Comparison of ENCODE assay signal across 9 mouse cellular contexts in genomic region chr9:75468297-75468696, GRCm38 (mm10). TPM values are rescaled to one million over a fixed set of nuclear protein-coding genes. Genes with fewer than 3 reads are reported as not detected.
DNase-seq lines count a peak whose midpoint lies in the region; ATAC-seq and TF ChIP-seq lines count a peak whose summit lies in the region.
"Had no signal": no experiment of that assay in that cellular context is flagged by ENCODE, and none has a peak within 500 bp of the region (broad histone marks: within the 10 kb centered on the region; RNA-seq: fewer than 3 reads in every experiment).

No protein-coding gene starts in this region.

- 84% methylated on average over 14 of the region's 14 CpGs for WGBS in forebrain, embryonic 10.5 days
- WGBS in forebrain, embryonic 16.5 days, result 83% methylated on average over 14 of the region's 14 CpGs
- 80% methylated on average over 14 of the region's 14 CpGs for WGBS in midbrain, embryonic 10.5 days
- 86% methylated on average over 14 of the region's 14 CpGs for WGBS in midbrain, embryonic 11.5 days
- 89% methylated on average over 14 of the region's 14 CpGs for WGBS in liver, adult 2 months

- no peaks in the 10 kb centered on the region for H3K9me3 ChIP-seq in forebrain, embryonic 10.5 days
- H3K9me3 ChIP-seq in forebrain, embryonic 16.5 days (ENCODE audit: control insufficient read depth, low read length), result no peaks in the 10 kb centered on the region
- no peaks in the 10 kb centered on the region; the same call in 1 of the 2 replicates for H3K9me3 ChIP-seq in midbrain, embryonic 10.5 days (replicated peaks)
- no peaks in the 10 kb centered on the region for H3K9me3 ChIP-seq in midbrain, embryonic 11.5 days (ENCODE audit: control insufficient read depth, low read length)

- peak; percentile 25 for DNase-seq in forebrain, embryonic 10.5 days (ENCODE audit: extremely low spot score, low spot score)
- peak; percentile 19 for DNase-seq in midbrain, embryonic 10.5 days (ENCODE audit: low spot score)
- DNase-seq in midbrain, embryonic 11.5 days (ENCODE audit: low spot score, missing footprints), result no peak
- no peak for DNase-seq in liver, adult 2 months (ENCODE audit: extremely low read depth, low read depth, low spot score)
- peak; percentile 12 to 35 for DNase-seq in thymus, postnatal 10 days (ENCODE audit: low spot score in 2 of 2)
- DNase-seq in Muller cell, postnatal 12 days (ENCODE audit: inconsistent ontology term), result no peak
- DNase-seq in right cerebral cortex, postnatal 4 days, result no peak
- DNase-seq: cerebellum, adult 8-10 months had no signal

- no peak overlapping the region for H3K27ac ChIP-seq in forebrain, embryonic 10.5 days
- no peak overlapping the region for H3K27ac ChIP-seq in forebrain, embryonic 16.5 days (ENCODE audit: low read length)
- no peak overlapping the region for H3K27ac ChIP-seq in midbrain, embryonic 10.5 days (replicated peaks)
- H3K27ac ChIP-seq in midbrain, embryonic 11.5 days (ENCODE audit: low read depth, low read length), result no peak overlapping the region
- H3K27ac ChIP-seq in liver, adult 2 months (replicated peaks; ENCODE audit: insufficient read depth, low read depth, low read length), result no peak overlapping the region

- H3K79me2 ChIP-seq in liver, adult 2 months (ENCODE audit: control insufficient read depth, insufficient read depth, low read length), result no peaks in the 10 kb centered on the region

- H3K4me3 ChIP-seq in forebrain, embryonic 10.5 days, result no peak overlapping the region
- no peak overlapping the region for H3K4me3 ChIP-seq in forebrain, embryonic 16.5 days (replicated peaks; ENCODE audit: low read length)
- no peak overlapping the region for H3K4me3 ChIP-seq in midbrain, embryonic 10.5 days
- H3K4me3 ChIP-seq in midbrain, embryonic 11.5 days (ENCODE audit: low read depth, low read length), result no peak overlapping the region
- H3K4me3 ChIP-seq in liver, adult 2 months (ENCODE audit: insufficient read depth, low read depth, low read length), result no peak overlapping the region

- no peak overlapping the region for H3K4me2 ChIP-seq in forebrain, embryonic 16.5 days (ENCODE audit: low read length)
- H3K4me2 ChIP-seq in midbrain, embryonic 11.5 days, result no peak overlapping the region

- no peak overlapping the region for H3K9ac ChIP-seq in forebrain, embryonic 16.5 days (replicated peaks; ENCODE audit: low read depth, low read length)
- H3K9ac ChIP-seq in midbrain, embryonic 11.5 days (ENCODE audit: low read length), result no peak overlapping the region
- H3K9ac ChIP-seq in liver, adult 2 months (ENCODE audit: low read depth, low read length), result no peak overlapping the region

- no peaks in the 10 kb centered on the region for H3K27me3 ChIP-seq in forebrain, embryonic 10.5 days (ENCODE audit: poor library complexity, severe bottlenecking)
- H3K27me3 ChIP-seq in forebrain, embryonic 16.5 days (replicated peaks; ENCODE audit: control insufficient read depth, insufficient read depth, low read length), result no peaks in the 10 kb centered on the region
- no peaks in the 10 kb centered on the region for H3K27me3 ChIP-seq in midbrain, embryonic 10.5 days (ENCODE audit: low read depth, poor library complexity, severe bottlenecking)
- H3K27me3 ChIP-seq in midbrain, embryonic 11.5 days (ENCODE audit: control insufficient read depth, insufficient read depth, low read length), result no peaks in the 10 kb centered on the region
- H3K27me3 ChIP-seq in liver, adult 2 months (ENCODE audit: control insufficient read depth, insufficient read depth, low read length), result no peaks in the 10 kb centered on the region

- 0 out of 2 replicates have a peak, but pooled peaks have one; percentile 8 for TF ChIP-seq CTCF in liver, adult 2 months (IDR thresholded peaks at IDR 0.05; ENCODE audit: low read depth, low read length)

- ATAC-seq in forebrain, embryonic 16.5 days, result no peak
- ATAC-seq in midbrain, embryonic 11.5 days (ENCODE audit: low FRiP score), result no peak

- peaks cover 78% of the 10 kb centered on the region for H3K36me3 ChIP-seq in forebrain, embryonic 10.5 days (replicated peaks)
- peaks cover 14% of the 10 kb centered on the region for H3K36me3 ChIP-seq in forebrain, embryonic 16.5 days (ENCODE audit: control insufficient read depth, insufficient read depth)
- H3K36me3 ChIP-seq in midbrain, embryonic 10.5 days, result peaks cover 86% of the 10 kb centered on the region
- peaks cover 9% of the 10 kb centered on the region for H3K36me3 ChIP-seq in midbrain, embryonic 11.5 days (ENCODE audit: control insufficient read depth, insufficient read depth, low read length)
- H3K36me3 ChIP-seq in liver, adult 2 months (ENCODE audit: control insufficient read depth, insufficient read depth, low read length), result peaks cover 18% of the 10 kb centered on the region

- no peaks in the 10 kb centered on the region for H3K4me1 ChIP-seq in forebrain, embryonic 10.5 days
- no peaks in the 10 kb centered on the region; the same call in 1 of the 2 replicates for H3K4me1 ChIP-seq in forebrain, embryonic 16.5 days (replicated peaks; ENCODE audit: control insufficient read depth, insufficient read depth, low read length)
- no peaks in the 10 kb centered on the region for H3K4me1 ChIP-seq in midbrain, embryonic 10.5 days
- H3K4me1 ChIP-seq in midbrain, embryonic 11.5 days (ENCODE audit: control insufficient read depth, insufficient read depth, low read length), result no peaks in the 10 kb centered on the region
- H3K4me1 ChIP-seq in liver, adult 2 months (ENCODE audit: control insufficient read depth, insufficient read depth, low read length), result no peaks in the 10 kb centered on the region

- TF ChIP-seq POLR2A in liver, adult 2 months (IDR thresholded peaks at IDR 0.05; ENCODE audit: extremely low read depth, insufficient read depth, low read length), result no peak

RNA-seq across cellular contexts. Expression of gene Leo1, which starts 27.0 kb away (rescaled TPM):
- 56.8 and 59.6 TPM in 2 replicates for polyA plus RNA-seq in forebrain, embryonic 10.5 days (2016; fragmentation: Nextera tagmentation; extraction: Ambion mirVana)
- 41.9 and 43.7 TPM in 2 replicates for polyA plus RNA-seq in forebrain, embryonic 16.5 days (2015; fragmentation: Nextera tagmentation; extraction: Ambion mirVana)
- 49.4 and 52.3 TPM in 2 replicates for polyA plus RNA-seq in midbrain, embryonic 10.5 days (2016; fragmentation: Nextera tagmentation; extraction: Ambion mirVana)
- 45.2 and 49.9 TPM in 2 replicates for polyA plus RNA-seq in midbrain, embryonic 11.5 days (2014; fragmentation: Nextera tagmentation; extraction: Ambion mirVana)
- total RNA-seq in liver, adult 2 months (2014; rRNA removed), result 5.2 and 6.3 TPM in 2 replicates
- 2.1 and 3.1 TPM in 2 replicates for polyA plus RNA-seq in liver, adult 2 months (2012; rRNA removed)

RNA-seq across cellular contexts. Expression of gene Mapk6, which starts 58.5 kb away (rescaled TPM):
- polyA plus RNA-seq in forebrain, embryonic 10.5 days (2016; fragmentation: Nextera tagmentation; extraction: Ambion mirVana), result 132 and 144 TPM in 2 replicates
- 139 and 141 TPM in 2 replicates for polyA plus RNA-seq in forebrain, embryonic 16.5 days (2015; fragmentation: Nextera tagmentation; extraction: Ambion mirVana)
- polyA plus RNA-seq in midbrain, embryonic 10.5 days (2016; fragmentation: Nextera tagmentation; extraction: Ambion mirVana), result 138 and 156 TPM in 2 replicates
- 193 and 199 TPM in 2 replicates for polyA plus RNA-seq in midbrain, embryonic 11.5 days (2014; fragmentation: Nextera tagmentation; extraction: Ambion mirVana)
- total RNA-seq in liver, adult 2 months (2014; rRNA removed), result 21.1 and 21.2 TPM in 2 replicates
- 10.0 and 11.1 TPM in 2 replicates for polyA plus RNA-seq in liver, adult 2 months (2012; rRNA removed)

Comparison
In these comparisons a context has a peak if more than half of its experiments do, and no peak if none do; other contexts are left out.
1. DNase-seq: peak in forebrain, embryonic 10.5 days (single experiment), midbrain, embryonic 10.5 days (single experiment) and thymus, postnatal 10 days (2 of 2); none in midbrain, embryonic 11.5 days (single experiment), liver, adult 2 months (single experiment), Muller cell, postnatal 12 days (single experiment) and right cerebral cortex, postnatal 4 days (single experiment).
2. RNA of gene Leo1, which starts 27.0 kb away (polyA plus RNA-seq): 56.8 to 59.6 TPM in forebrain, embryonic 10.5 days, 49.4 to 52.3 TPM in midbrain, embryonic 10.5 days, 45.2 to 49.9 TPM in midbrain, embryonic 11.5 days and 41.9 to 43.7 TPM in forebrain, embryonic 16.5 days; 2.1 to 3.1 TPM in liver, adult 2 months; every median in the first group is over 10 times any median in the second.
3. RNA of gene Mapk6, which starts 58.5 kb away (polyA plus RNA-seq): 193 to 199 TPM in midbrain, embryonic 11.5 days, 132 to 144 TPM in forebrain, embryonic 10.5 days, 139 to 141 TPM in forebrain, embryonic 16.5 days and 138 to 156 TPM in midbrain, embryonic 10.5 days; 10.0 to 11.1 TPM in liver, adult 2 months; every median in the first group is over 10 times any median in the second.